Mouse (Mus musculus) NIH3T3 (cell line): Measurements from ENCODE around the gene Arhgap30.
A peak's percentile ranks its signal among the peaks of the same experiment; 100 is the strongest.

Source experiments
- DNase-seq: peaks from one replicate; pipeline ENCODE4 v3.0.0-alpha.2; 2012; ENCODE audit warnings: low read depth

Arhgap30 gene

DNA sequence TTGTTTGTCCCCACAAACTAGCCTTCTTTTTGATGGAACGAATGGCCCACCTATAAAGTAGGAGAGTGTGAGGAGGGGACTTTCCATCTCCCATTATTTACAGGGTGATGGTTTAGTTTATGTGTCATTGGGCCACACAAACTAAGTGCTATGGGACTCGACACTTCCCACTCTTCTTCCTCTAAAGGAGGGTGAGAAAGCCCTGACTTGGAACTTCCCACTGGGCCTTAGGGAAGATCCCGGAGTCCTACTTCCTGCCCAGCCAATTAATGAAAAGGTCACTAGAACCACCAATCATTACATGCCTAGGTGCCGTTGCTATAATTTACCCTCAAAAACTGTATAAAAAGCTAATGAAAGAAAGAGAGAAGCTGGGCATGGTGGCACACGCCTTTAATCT lies 43.4 kb downstream of the Arhgap30 start:
- DNase-seq, result no peak

DNA sequence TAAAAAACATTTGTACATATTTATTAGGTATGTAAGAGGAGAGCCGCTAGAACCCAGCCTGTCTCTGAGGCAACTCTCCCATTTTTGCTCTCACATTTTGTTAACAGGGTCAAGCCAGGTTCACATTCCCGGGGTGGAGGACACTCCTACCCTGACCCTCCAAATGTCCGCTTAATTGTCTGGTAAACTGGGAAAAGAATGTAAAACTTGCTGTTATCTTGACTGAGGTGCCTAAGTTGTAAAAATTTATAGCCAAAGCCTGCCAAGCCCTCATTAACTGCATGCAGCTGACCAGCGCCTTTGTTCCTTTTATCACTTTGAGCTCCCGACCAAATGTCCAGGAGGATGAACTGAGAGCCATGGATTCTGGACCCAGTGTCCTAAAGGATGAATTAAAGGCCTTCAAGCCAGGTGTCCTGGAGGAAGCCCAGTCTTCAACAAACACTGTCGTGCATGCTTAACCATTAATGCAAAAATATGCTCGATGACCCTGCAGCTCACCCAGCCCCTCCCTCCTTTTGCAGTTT lies 46.6 kb downstream of the Arhgap30 start:
- DNase-seq, result no peak

DNA sequence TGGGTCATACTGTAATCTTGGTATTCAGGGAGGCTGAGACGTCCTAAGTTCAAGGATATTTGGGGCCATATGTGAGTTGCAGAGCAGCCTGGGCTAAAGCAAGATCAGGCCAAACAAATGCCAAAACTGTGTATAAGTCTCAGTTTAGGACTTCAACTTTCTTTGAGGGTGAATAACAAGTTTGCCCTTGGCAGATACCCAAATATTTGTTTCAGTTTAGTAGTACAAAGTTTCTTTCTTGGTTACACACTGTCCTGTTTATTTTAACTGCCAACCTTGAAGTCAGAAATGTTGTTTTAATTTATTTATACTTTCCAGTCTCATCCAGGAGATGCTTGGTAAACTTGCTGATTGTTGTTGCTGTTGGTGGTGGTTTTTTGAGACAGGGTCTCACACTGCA lies 47.2 kb downstream of the Arhgap30 start:
- peak; percentile 28 for DNase-seq

DNA sequence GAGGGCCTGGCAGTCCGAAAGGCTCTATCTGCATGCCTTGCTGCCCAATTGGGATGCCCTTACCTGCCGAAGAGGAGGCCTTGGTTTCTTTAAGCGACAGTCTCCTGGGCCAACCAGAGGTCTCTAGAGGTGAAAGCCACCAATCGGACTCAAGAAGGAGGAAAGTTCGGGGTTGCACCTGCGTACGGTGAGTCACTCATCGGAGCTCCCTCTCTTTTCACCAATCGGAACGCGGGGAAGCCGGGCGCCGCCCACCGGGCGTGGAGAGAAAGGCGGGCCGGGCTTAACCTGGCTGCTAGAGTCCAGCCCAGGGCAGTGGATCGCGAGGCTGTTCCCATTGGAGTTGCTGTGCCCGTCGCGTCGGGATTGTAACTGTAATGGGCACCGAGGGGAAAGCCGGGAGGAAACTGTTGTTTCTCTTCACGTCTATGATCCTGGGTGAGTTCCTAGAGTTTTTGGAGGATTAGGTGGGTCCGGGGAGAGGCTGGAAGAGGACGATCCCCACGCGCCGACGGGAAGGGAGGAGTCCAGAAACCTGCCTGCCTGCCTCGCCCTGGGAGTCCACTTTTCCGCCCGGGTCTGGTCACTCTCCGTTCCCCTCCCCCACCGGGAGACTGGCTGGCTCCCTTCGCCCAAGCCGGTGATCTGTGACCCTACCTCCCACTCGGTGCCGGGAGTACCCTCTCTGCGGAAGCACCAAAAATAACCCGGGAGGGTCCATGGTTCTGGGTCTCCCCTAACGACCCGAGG lies 48.7 kb downstream of the Arhgap30 start, which contains the start of gene F11r:
F11r (plus strand) TSS at position 272 of the 750 bp plus-strand sequence.
- no peak for DNase-seq

DNA sequence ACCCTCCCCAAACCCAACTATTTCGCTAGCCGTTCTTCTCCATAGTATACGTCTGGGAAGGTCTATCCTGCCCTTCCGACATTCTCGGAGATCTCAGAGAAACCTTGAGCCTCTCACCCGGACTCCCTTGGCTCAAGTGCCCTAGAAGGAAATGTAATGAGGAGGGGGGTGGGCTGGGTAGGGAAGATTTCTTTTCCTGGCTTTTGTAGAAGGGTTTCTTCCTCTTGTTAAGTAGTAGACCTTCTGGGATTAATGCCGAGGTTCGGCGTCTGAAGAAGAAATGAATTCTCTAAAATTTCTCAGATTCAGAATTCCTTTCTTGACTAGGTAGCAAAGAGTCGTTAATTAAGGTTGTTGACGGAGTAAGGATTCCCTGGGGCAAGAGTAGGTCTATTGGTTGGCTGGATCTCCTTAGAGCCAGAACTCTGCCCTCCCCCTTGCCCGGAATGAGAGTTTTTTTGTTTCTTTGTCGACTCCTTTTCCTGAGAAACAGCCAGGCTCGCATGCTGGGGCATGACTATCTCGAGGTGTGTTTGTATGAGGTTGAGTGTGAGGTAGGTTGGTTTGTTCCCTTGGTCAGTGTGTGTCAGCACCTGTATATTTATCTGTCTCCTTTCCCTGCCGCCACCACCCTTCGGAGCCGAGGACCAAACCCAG lies 49.4 kb downstream of the Arhgap30 start:
- no peak for DNase-seq

DNA sequence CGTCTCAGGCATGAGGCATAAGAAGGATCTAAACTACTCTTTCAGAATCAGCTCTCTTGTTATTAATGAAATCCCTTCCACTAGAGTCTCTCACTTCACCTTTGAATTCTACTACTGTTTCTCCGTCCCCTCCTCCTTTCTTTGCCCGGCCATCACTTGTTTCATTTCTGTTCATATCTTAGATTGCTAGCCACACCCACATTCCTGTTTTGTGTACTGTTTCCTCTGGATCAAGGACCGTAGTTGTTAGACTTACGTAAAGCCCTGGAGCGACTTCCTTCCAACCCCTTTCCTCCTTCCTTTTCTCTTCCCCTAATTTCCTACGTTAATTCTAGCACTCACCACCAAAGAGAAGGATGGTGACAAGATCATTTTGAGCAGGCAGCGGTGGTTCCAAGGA lies 50.3 kb downstream of the Arhgap30 start:
- DNase-seq, result no peak

DNA sequence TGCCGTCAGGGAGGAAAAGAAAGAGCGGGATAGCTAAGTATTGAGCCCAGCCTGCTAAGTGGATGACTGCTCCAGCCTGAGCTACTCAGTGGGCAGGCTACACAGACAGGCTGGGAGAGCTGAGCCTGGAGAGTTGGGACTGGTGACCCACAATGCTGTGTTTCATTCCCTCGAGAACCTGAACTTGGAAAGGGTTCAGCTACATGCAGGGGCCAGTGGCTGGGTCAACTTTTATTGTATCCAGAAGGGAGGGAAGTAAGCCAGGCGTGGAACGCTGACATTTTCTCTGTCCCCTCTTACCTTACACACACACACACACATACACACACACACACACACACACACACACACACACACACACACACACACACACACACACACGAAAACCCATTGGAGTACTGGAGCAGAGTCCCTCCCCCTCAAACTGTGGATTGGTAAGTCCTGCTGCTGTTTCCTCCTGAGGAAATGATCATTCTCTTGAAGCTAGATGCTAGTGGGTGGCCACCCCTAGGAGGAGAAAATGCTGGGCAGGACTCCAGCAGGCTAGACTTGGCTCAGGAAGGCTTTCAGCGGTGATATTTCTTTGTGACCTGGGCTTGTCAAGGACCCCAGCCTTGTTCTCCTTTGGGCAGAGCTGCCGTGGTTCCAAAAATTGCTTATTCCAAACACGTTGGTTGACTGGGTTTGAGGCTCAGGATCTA lies 51.4 kb downstream of the Arhgap30 start:
- peak; percentile 76 for DNase-seq

DNA sequence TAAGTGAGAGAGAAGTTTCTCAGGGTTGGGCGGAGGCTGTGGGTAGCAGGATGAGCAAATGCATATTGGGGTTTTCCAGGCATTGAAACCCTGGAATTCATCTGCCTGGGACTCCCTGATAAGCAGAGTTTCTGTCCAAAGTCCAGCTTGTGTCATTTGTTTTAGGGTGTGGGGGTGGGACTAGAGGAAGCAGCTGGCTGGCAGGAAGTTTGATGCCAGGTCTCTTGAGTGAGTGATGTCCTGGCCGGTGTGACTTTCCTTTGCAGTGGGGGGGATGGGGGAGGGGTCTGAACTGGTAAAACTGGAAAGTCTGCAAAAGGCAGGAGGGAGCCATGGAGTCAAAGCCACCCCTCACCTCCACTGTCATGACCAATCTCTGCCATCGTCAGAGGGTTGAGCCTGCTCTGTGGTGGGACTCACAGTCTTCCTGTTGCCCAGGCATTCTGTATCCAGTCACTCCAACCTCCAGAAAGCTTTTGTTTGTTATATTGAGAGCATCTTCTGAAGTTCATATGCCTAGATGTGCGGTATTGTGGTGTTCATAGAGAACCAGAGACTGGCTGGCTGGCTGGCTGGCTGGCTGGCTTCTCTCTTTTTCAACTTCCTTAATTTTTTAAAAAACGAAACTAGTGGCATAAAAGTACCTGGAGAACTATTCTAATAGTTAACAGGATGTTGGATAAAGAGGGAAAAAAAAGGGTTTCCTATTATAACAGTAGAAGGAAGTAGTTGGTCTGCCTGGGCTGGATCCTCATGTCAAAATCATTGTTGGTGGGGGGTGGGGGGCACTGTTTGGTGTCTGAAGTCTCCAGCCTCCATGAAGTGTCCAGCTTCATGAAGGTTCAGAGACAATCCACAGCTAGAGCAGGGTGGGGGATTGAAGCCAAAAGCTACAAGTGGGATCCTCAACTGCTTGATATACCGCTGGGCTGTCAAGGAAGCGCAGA lies 53.0 kb downstream of the Arhgap30 start:
- no peak for DNase-seq

DNA sequence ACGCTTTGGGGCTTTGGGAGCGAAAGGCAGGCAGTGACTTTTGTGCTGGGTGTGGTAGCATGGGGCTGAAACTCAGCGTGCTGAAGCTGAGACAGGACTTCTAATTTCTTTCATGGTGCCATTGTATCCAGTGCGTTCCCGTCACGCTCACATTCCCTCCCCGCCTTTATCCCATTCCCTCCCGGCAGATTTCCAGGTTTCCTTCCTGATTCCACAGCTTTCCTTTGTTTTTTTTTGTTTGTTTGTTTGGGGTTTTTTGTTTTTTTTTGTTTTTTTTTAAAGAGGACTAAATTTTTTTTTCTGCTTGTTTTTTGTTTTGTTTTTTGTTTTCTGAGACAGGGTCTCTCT lies 53.6 kb downstream of the Arhgap30 start:
- no peak for DNase-seq

DNA sequence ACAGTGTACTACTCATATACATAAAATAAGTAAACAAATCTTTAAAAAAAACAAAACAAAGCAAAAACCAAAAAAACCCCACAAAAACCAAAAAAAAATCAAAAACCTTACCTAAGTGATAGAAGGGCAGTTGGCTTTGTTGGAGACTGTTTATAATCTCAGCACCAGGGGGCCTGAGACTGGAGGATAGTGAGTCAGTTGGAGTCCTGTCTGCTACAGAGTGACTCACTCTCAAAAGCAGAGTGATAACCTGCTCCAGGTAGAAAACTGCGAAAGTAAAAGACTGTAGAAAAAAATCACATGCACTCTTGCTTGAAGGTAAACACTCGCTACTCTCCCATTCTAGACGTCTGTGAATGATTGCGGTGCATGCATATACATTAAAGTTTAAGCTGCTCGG lies 56.3 kb downstream of the Arhgap30 start:
- peak; percentile 44 for DNase-seq

DNA sequence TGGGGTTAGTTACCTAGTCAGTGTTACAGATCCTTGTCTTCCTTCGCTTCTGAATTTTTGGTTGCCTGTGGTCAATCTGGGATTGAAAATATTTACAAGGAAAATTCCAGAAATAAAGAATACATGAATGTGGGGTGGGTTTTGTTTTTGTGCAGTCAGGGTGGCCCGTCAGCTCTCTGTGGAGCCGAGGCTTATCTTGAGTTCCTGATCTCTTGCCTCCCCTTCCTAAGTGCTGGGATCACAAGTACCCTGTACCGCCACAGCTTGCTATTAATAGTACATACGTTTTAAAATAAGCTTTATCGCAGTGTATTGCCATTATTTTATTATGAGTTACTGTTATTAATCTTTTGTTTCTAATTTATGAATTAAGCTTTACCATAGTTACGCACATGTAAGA lies 58.1 kb downstream of the Arhgap30 start:
- DNase-seq, result no peak

DNA sequence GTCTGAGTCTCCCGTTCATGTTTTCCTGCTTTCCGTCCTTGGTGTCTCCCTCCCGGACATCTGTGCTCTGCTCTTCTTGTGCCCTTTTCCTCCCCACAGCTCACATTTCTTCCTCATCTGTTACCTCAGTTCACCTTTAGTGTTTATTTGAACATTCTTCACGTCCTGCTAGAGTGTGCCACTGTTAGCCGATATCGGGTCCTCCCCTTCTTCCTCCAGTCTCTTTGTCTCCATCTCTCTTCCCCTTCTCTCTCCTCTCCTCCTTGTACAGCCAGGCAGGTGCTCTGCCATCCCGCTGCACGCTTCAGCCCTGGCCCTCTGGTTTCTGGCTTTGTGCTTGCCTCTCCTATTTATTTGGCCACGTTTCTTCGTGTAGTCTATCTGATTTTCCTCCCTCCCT lies 58.9 kb downstream of the Arhgap30 start:
- DNase-seq, result no peak

DNA sequence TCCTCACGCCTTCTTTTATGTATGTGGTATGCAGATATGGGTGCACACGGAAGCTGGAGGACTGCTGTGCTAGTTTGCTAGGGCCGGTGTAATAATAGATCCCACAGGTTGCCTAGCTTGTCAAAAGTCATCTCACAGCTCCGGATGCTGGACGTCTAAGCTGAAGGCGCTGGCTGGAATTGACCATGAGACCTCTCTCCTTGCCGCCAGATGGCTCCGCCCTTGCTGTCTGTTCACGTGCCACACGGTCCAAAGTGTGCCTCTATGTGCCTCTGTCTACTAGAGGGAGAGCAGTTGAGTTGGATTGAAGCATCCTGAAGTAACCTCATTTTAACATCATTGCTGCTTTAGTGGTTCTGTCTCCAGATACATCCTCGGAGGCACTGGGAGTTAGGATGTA lies 61.3 kb downstream of the Arhgap30 start:
- no peak for DNase-seq

DNA sequence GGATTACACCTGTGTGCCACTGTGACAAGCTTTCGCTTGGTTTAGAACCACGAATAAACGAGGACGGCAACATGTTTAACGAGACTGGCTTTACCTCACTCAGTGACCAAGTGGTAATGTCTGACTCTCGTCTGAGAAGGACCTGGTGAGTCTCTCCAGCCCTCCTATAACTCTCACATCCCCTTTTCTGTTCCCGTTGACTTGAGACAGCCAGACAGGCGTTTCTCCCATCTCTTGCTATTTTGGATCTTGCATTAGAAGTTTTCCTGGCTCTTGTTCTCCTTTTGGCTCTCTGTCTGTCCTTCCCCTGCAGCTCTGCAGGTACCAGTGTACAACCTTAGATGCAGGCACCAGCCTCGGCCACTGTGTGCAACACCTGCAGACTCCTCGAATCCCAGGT lies 62.2 kb downstream of the Arhgap30 start:
- no peak for DNase-seq

DNA sequence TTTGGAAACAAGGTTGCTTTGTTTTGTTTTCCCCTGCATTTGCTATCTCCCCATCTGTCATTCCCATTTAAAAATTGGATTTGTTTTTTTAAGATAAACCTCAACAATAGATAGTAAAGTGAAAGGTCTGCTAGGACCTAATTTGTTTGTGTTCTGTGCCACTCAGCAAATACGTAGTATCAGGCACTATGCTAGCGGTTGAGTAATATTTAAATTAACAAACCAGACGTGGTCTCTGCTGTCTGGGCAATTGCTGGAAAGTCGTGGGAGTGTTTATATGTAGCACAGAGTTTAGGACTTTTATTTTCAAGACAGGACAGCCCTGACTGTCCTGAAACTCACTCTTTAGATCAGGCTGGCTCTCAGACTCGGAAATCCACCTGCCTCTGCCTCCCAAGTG lies 63.8 kb downstream of the Arhgap30 start:
- no peak for DNase-seq

DNA sequence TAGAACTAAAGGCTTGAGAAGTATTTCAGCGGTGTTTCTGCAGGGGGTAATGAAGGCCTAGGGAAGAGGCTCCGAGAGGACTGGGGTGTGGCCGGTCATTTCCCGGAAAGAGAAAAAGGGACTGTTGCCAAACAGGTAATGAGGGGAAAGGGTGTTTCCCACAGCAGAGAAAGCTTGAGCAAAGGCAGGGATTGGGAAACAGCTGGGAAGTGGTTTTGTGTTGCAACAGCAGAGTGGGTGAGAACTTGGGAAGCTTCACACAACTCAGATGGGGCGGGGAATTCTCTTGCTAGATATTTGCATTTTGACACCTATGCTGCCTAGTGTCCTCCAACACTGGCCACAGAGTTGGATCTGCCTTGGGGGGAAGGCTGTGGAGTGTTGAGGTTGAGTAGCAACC lies 64.2 kb downstream of the Arhgap30 start:
- peak; percentile 65 for DNase-seq

DNA sequence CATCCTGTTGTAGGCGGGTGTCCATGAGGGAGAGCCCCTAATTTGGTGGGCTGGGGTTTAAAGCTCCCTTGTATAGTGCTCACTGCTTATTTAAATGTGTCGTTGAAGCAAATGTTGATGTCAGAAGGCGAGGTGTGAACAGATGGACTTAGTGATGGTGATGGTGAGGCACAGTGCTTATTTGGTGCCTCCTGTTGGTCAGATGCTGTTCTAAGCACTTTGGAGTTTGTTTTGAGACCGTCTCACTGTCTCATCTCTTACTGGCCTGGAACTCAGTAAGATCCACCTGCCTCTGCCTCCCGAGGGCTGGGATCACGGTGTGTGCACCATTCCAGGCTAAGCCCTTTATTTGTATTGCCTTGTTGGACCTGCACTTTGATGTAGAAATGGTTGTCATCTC lies 66.2 kb downstream of the Arhgap30 start:
- DNase-seq, result no peak

DNA sequence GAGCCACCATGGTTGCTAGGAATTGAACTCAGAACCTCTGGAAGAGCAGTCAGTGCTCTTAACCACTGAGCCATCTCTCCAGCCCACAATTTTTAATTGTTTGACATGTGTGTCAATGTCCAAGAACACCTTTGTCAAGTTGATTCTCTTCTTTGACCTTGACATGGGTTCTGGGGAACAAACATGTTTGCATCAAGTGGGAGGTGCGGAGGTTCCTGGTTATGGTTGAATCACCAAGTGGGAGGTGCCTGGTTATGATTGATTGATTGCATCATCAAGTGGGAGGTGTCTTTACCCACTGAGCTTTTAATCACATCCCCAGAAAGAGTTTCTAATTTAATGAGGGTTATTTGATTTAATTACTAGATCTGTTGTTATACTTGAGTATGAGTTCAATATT lies 68.8 kb downstream of the Arhgap30 start:
- DNase-seq, result no peak

DNA sequence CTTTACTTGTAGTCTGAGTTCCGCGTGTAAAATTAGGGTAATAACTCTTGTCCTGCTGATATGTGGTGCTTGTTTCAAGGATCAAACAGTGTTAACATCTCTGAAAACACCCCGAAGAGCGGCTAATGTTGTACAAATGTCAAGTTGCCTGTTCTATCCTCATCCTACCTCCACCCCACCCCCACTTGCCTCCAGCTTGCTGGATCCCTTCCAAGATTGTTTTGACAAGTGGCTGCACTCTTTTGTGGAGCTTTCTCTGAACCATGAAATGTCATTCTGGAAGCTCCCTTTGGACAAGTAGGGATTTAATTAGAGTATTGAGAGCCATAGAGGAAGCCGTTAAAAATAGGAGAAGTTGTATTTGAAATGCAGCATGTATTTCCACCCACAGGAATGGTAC lies 71.0 kb downstream of the Arhgap30 start:
- no peak for DNase-seq
